Mouse (Mus musculus): Measurements from ENCODE around the gene Stk10. TPM values are rescaled to one million over a fixed set of nuclear protein-coding genes. Genes with fewer than 3 reads are reported as not detected.

The Stk10 gene
- polyA plus RNA-seq, 1 experiment from 2014 or later: 2.6 TPM

DNA sequence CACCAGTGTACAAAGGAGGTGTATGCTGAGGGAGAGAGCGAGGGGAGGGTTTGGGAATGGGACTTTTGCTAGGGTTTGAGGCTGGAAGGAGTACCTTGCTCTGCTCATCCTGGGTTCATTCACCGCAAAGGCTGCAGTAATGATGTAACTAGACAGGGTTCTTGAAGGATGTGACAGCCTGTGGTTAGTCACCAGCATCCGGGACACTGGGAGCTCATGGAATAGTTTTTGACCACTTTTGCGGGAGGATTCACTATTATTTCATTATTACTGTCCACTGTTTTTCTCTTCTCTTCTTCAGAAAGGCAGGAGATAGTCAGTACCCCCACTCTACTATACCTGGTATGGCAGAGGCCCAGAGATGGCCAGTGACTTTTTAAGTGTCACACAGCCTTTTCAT is 9.1 kb downstream of the Stk10 start:
- 83% methylated on average over 4 of the region's 4 CpGs for WGBS
- Histone ChIP-seq H3K27me3 (replicated peaks) (no peaks in the 10 kb centered on the region), H3K36me3 (no peaks in the 10 kb centered on the region), H3K9me3 (no peaks in the 10 kb centered on the region), H3K9ac (no peak overlapping the region), H3K4me1 (peaks cover 50% of the 10 kb centered on the region), H3K4me2 (peak overlapping the region; percentile 24; the same call in 1 of the 2 replicates), H3K4me3 (no peak overlapping the region), H3K27ac (replicated peaks) (peak overlapping the region; percentile 53)
- ATAC-seq (ENCODE audit: extremely low read depth, insufficient number of reproducible peaks, low FRiP score, low TSS enrichment): no peak

- no peaks in the 10 kb centered on the region for H3K9me3 ChIP-seq
- no peaks in the 10 kb centered on the region for H3K27me3 ChIP-seq (replicated peaks)
- H3K36me3 ChIP-seq: no peaks in the 10 kb centered on the region
- peaks cover 57% of the 10 kb centered on the region for H3K4me1 ChIP-seq
- H3K9ac ChIP-seq: 0 out of 2 replicates have a peak overlapping the region, but pooled peaks have one; percentile 37
- 19% methylated on average over 3 of the region's 3 CpGs for WGBS
- H3K4me2 ChIP-seq: peak overlapping the region; percentile 24; the same call in 1 of the 2 replicates
- H3K4me3 ChIP-seq: no peak overlapping the region
- no peak for ATAC-seq (ENCODE audit: extremely low read depth, insufficient number of reproducible peaks, low FRiP score, low TSS enrichment)
- H3K27ac ChIP-seq (replicated peaks): peak overlapping the region; percentile 53
Observed at GRCm38 (mm10) chr11:32542687-32543411, 9.7 kb downstream of the Stk10 start.

GRCm38 (mm10) chr11:32544041-32544440 is 10.9 kb downstream of the Stk10 start:
- WGBS: 82% methylated on average over 6 of the region's 6 CpGs
- Histone ChIP-seq H3K4me2 (no peak overlapping the region), H3K27me3 (replicated peaks) (no peaks in the 10 kb centered on the region), H3K36me3 (no peaks in the 10 kb centered on the region), H3K27ac (replicated peaks) (no peak overlapping the region), H3K4me3 (no peak overlapping the region), H3K4me1 (peaks cover 56% of the 10 kb centered on the region), H3K9ac (no peak overlapping the region), H3K9me3 (no peaks in the 10 kb centered on the region)
- no peak for ATAC-seq (ENCODE audit: extremely low read depth, insufficient number of reproducible peaks, low FRiP score, low TSS enrichment)

DNA sequence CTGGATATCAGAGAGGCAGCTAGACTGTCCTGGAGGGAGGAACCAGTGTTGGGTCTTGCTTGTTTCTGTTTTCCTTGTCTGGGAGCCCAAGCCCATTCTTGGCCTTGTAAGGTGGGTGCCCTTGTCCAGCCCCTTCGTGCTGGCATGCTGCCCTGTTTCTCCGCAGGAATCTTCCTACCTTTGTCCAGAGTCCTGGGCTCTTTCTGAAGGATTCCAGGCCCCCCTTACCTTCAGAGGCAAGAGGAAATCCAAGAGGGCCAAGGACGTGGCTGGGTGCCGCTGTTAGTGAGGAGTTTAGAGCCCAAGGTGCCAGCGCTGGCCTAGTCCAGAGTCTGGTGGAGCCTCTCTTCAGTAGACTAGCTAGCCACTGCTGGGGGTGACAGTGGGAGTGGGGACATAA is 11.4 kb downstream of the Stk10 start:
- H3K27ac ChIP-seq (replicated peaks): no peak overlapping the region
- H3K36me3 ChIP-seq: no peaks in the 10 kb centered on the region
- ATAC-seq (ENCODE audit: extremely low read depth, insufficient number of reproducible peaks, low FRiP score, low TSS enrichment): no peak
- H3K4me3 ChIP-seq: no peak overlapping the region
- H3K4me2 ChIP-seq: no peak overlapping the region
- WGBS: 86% methylated on average over 5 of the region's 5 CpGs
- peaks cover 56% of the 10 kb centered on the region for H3K4me1 ChIP-seq
- no peaks in the 10 kb centered on the region for H3K9me3 ChIP-seq
- no peak overlapping the region for H3K9ac ChIP-seq
- no peaks in the 10 kb centered on the region for H3K27me3 ChIP-seq (replicated peaks)

GRCm38 (mm10) chr11:32545605-32546004 is 12.5 kb downstream of the Stk10 start:
- Histone ChIP-seq H3K27me3 (replicated peaks) (no peaks in the 10 kb centered on the region), H3K9ac (no peak overlapping the region), H3K4me3 (no peak overlapping the region), H3K4me1 (peaks cover 53% of the 10 kb centered on the region), H3K4me2 (no peak overlapping the region), H3K9me3 (no peaks in the 10 kb centered on the region), H3K36me3 (no peaks in the 10 kb centered on the region), H3K27ac (replicated peaks) (no peak overlapping the region)
- ATAC-seq (ENCODE audit: extremely low read depth, insufficient number of reproducible peaks, low FRiP score, low TSS enrichment): no peak
- 83% methylated on average over 12 of the region's 12 CpGs for WGBS

DNA sequence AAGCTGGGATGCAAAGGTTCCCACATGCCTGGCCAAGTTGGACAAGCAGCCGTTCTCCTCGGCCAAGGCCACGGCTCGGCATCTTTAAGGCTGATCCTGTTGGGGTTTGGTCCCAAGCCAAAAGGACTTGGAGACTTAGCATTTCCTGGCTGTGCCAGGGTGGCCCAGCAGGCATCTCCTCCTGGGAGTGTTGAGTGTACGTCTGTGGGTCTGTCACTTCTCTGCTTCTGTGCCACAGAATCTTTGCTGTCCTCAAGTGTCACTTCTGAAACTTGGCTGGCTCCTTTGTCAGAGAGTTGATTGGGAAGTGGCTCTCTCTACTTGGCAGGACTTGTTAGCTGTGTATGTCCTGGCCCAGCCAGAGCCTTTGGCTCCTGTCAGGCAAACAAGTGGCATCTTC is 13.4 kb downstream of the Stk10 start:
- no peak overlapping the region for H3K4me2 ChIP-seq
- H3K27ac ChIP-seq (replicated peaks): no peak overlapping the region
- H3K4me3 ChIP-seq: no peak overlapping the region
- WGBS: 69% methylated on average over 5 of the region's 5 CpGs
- H3K36me3 ChIP-seq: no peaks in the 10 kb centered on the region
- H3K9me3 ChIP-seq: no peaks in the 10 kb centered on the region
- no peak overlapping the region for H3K9ac ChIP-seq
- H3K4me1 ChIP-seq: peaks cover 62% of the 10 kb centered on the region
- ATAC-seq (ENCODE audit: extremely low read depth, insufficient number of reproducible peaks, low FRiP score, low TSS enrichment): no peak
- no peaks in the 10 kb centered on the region for H3K27me3 ChIP-seq (replicated peaks)

DNA sequence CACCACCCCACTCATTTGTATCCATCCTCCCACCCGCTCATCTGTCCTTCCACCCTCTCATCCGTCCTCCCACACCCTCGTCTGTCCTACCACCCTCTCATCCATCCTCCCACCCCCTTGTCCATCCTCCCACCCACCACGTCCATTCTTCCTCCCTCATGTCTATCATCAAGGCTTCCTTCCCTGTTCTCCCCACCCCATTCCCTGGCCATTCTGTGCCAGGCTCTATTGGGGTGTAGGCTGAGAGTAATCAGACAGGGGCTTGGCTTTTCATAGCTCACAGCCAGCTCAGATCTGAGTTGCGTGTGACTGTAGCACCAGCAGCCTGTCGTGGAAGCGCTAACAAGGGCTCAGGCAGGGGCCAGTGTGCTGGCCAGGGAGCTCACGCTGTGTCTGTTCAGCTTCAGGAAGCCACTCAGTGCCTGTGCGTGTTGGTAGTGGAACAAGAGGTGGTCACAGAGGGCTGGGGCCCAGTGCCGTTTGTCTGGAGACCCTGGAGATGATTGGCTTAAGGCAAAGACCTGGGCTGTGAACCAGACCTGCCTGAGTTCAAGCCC is 14.4 kb downstream of the Stk10 start:
- H3K36me3 ChIP-seq: no peaks in the 10 kb centered on the region
- no peak overlapping the region for H3K4me3 ChIP-seq
- H3K27ac ChIP-seq (replicated peaks): peak overlapping the region; percentile 5; the same call in 1 of the 2 replicates
- no peak overlapping the region for H3K9ac ChIP-seq
- H3K4me1 ChIP-seq: peaks cover 64% of the 10 kb centered on the region
- no peak for ATAC-seq (ENCODE audit: extremely low read depth, insufficient number of reproducible peaks, low FRiP score, low TSS enrichment)
- no peaks in the 10 kb centered on the region for H3K27me3 ChIP-seq (replicated peaks)
- WGBS: 62% methylated on average over 10 of the region's 10 CpGs
- no peak overlapping the region for H3K4me2 ChIP-seq
- no peaks in the 10 kb centered on the region for H3K9me3 ChIP-seq

GRCm38 (mm10) chr11:32548240-32548639 is 15.1 kb downstream of the Stk10 start:
- H3K27ac ChIP-seq (replicated peaks): peak overlapping the region; percentile 5; the same call in 1 of the 2 replicates
- ATAC-seq (ENCODE audit: extremely low read depth, insufficient number of reproducible peaks, low FRiP score, low TSS enrichment): no peak
- H3K4me1 ChIP-seq: peaks cover 64% of the 10 kb centered on the region
- no peak overlapping the region for H3K9ac ChIP-seq
- WGBS: 61% methylated on average over 4 of the region's 4 CpGs
- H3K4me2 ChIP-seq: no peak overlapping the region
- H3K9me3 ChIP-seq: no peaks in the 10 kb centered on the region
- no peak overlapping the region for H3K4me3 ChIP-seq
- no peaks in the 10 kb centered on the region for H3K27me3 ChIP-seq (replicated peaks)
- H3K36me3 ChIP-seq: no peaks in the 10 kb centered on the region

GRCm38 (mm10) chr11:32549236-32549635 is 16.1 kb downstream of the Stk10 start:
- no peak for ATAC-seq (ENCODE audit: extremely low read depth, insufficient number of reproducible peaks, low FRiP score, low TSS enrichment)
- Histone ChIP-seq H3K9me3 (no peaks in the 10 kb centered on the region), H3K4me1 (peaks cover 74% of the 10 kb centered on the region), H3K4me2 (no peak overlapping the region), H3K9ac (0 out of 2 replicates have a peak overlapping the region, but pooled peaks have one; percentile 17), H3K27me3 (replicated peaks) (no peaks in the 10 kb centered on the region), H3K36me3 (no peaks in the 10 kb centered on the region), H3K27ac (replicated peaks) (no peak overlapping the region), H3K4me3 (no peak overlapping the region)
- 80% methylated on average over 6 of the region's 6 CpGs for WGBS

DNA sequence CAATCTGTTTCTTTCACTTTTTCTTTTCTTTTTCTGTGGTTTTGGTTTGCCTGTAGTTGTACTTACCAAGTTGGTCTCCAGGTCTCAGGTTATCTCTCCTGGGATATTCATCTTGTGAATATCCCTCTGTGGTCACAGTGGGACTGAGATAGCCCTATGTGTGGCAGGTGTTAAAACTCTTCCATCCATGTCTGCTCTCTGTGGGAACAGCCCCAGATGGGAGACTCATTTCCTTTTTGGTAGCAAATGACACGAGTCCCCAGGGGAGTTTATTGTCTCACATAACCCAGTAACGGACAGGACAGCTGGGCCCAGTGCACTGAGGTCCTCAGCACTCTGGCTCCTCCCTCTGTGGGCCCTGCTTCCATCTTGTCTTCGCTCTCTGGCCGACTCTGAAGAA is 17.0 kb downstream of the Stk10 start:
- H3K9ac ChIP-seq: no peak overlapping the region
- H3K4me3 ChIP-seq: no peak overlapping the region
- 74% methylated on average over 4 of the region's 4 CpGs for WGBS
- H3K27me3 ChIP-seq (replicated peaks): no peaks in the 10 kb centered on the region
- no peaks in the 10 kb centered on the region for H3K36me3 ChIP-seq
- H3K27ac ChIP-seq (replicated peaks): no peak overlapping the region
- no peak overlapping the region for H3K4me2 ChIP-seq
- no peak for ATAC-seq (ENCODE audit: extremely low read depth, insufficient number of reproducible peaks, low FRiP score, low TSS enrichment)
- H3K4me1 ChIP-seq: peaks cover 82% of the 10 kb centered on the region
- no peaks in the 10 kb centered on the region for H3K9me3 ChIP-seq

GRCm38 (mm10) chr11:32551056-32551455 is 18.0 kb downstream of the Stk10 start:
- H3K4me1 ChIP-seq: peaks cover 85% of the 10 kb centered on the region

More at GRCm38 (mm10) chr11:32551056-32551455, 18.0 kb downstream of the Stk10 start:
- Histone ChIP-seq H3K9ac (no peak overlapping the region), H3K9me3 (no peaks in the 10 kb centered on the region), H3K27ac (replicated peaks) (no peak overlapping the region), H3K27me3 (replicated peaks) (no peaks in the 10 kb centered on the region), H3K4me2 (no peak overlapping the region), H3K36me3 (no peaks in the 10 kb centered on the region), H3K4me3 (no peak overlapping the region)
- ATAC-seq (ENCODE audit: extremely low read depth, insufficient number of reproducible peaks, low FRiP score, low TSS enrichment): no peak
- 86% methylated on average over 4 of the region's 4 CpGs for WGBS

Data from heart, embryonic 13.5 days (tissue).